Mouse (Mus musculus): ENCODE measurements around the gene Myo16.

DNA sequence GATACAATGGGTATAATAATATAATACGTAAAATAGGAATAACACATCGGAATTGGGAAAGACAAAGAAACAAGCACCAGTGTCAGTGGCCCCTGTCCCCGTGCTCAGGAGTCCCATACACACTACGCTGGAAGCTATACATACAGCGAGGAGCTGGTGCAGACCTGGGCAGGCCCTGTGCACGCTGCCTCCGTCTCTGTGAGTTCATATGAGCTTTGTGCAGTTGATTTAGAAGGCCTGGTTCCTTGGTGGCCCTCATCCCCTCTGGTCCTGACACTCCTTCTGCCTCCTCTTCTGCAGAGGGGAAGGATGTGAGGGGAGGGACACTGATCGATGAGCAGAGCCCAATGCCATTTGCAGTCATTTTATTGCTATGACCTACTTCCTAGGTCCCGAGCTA, 255.3 kb downstream of the Myo16 start:
- TF ChIP-seq CTCF (conservative IDR thresholded peaks at IDR 0.05; ENCODE audit: insufficient read depth, insufficient read length, low read depth, low read length): no peak
- no peak for TF ChIP-seq POLR2A (IDR thresholded peaks at IDR 0.05; ENCODE audit: low read depth, low read length)

Measured in kidney, adult 2 months (tissue).